In genomic region chr5:118635476-118636187, GRCm38 (mm10) we compare ENCODE assay signal across 10 mouse cellular contexts.
DNase-seq lines count a peak whose midpoint lies in the region; ATAC-seq and TF ChIP-seq lines count a peak whose summit lies in the region.
"Had no signal": no experiment of that assay in that cellular context is flagged by ENCODE, and none has a peak within 500 bp of the region (broad histone marks: within the 10 kb centered on the region; RNA-seq: fewer than 3 reads in every experiment).

No protein-coding gene starts in this region.

- H3K36me3 ChIP-seq in heart, postnatal 0 days (replicated peaks; ENCODE audit: control insufficient read depth, insufficient read depth, low read length): no peaks in the 10 kb centered on the region
- H3K36me3 ChIP-seq in forebrain, embryonic 14.5 days (ENCODE audit: control insufficient read depth, insufficient read depth, low read length): no peaks in the 10 kb centered on the region
- no peaks in the 10 kb centered on the region for H3K36me3 ChIP-seq in midbrain, embryonic 13.5 days
- H3K36me3 ChIP-seq: limb, embryonic 15.5 days had no signal

- no peaks in the 10 kb centered on the region for H3K27me3 ChIP-seq in heart, postnatal 0 days (ENCODE audit: control insufficient read depth, insufficient read depth, low read length)
- no peaks in the 10 kb centered on the region for H3K27me3 ChIP-seq in forebrain, embryonic 14.5 days (replicated peaks; ENCODE audit: control insufficient read depth, insufficient read depth, low read length)
- no peaks in the 10 kb centered on the region for H3K27me3 ChIP-seq in midbrain, embryonic 13.5 days
- H3K27me3 ChIP-seq: limb, embryonic 15.5 days had no signal

- no peaks in the 10 kb centered on the region for H3K9me3 ChIP-seq in heart, postnatal 0 days (replicated peaks; ENCODE audit: control insufficient read depth, low read length)
- no peaks in the 10 kb centered on the region for H3K9me3 ChIP-seq in forebrain, embryonic 14.5 days (replicated peaks; ENCODE audit: control insufficient read depth, low read length)
- no peaks in the 10 kb centered on the region for H3K9me3 ChIP-seq in midbrain, embryonic 13.5 days
- H3K9me3 ChIP-seq: limb, embryonic 15.5 days had no signal

- H3K4me3 ChIP-seq in heart, postnatal 0 days (ENCODE audit: low read depth, low read length): no peak overlapping the region
- H3K4me3 ChIP-seq in brown adipose tissue, adult 24 weeks (ENCODE audit: insufficient read depth, low read depth, low read length): no peak overlapping the region
- no peak overlapping the region for H3K4me3 ChIP-seq in forebrain, embryonic 14.5 days (ENCODE audit: low read depth, low read length)
- no peak overlapping the region for H3K4me3 ChIP-seq in midbrain, embryonic 13.5 days (replicated peaks)
- H3K4me3 ChIP-seq: limb, embryonic 15.5 days had no signal

- no peak for TF ChIP-seq CTCF in heart, postnatal 0 days (IDR thresholded peaks at IDR 0.05; ENCODE audit: low read depth)

- peaks cover 39% of the 10 kb centered on the region for H3K4me1 ChIP-seq in heart, postnatal 0 days (ENCODE audit: control insufficient read depth, insufficient read depth)
- H3K4me1 ChIP-seq in brown adipose tissue, adult 24 weeks (ENCODE audit: control insufficient read depth, insufficient read depth, insufficient read length, low read length): peaks cover 32% of the 10 kb centered on the region
- H3K4me1 ChIP-seq in forebrain, embryonic 14.5 days (ENCODE audit: control insufficient read depth, insufficient read depth, low read length): peaks cover 18% of the 10 kb centered on the region
- peaks cover 35% of the 10 kb centered on the region for H3K4me1 ChIP-seq in midbrain, embryonic 13.5 days (replicated peaks)

- WGBS in heart, postnatal 0 days: 32% methylated on average over 11 of the region's 11 CpGs
- WGBS in forebrain, embryonic 14.5 days: 7% methylated on average over 11 of the region's 11 CpGs
- 2% methylated on average over 11 of the region's 11 CpGs for WGBS in midbrain, embryonic 13.5 days

- H3K27ac ChIP-seq in heart, postnatal 0 days (ENCODE audit: low read depth): peak overlapping the region; percentile 3; the same call in 1 of the 2 replicates
- 0 out of 2 replicates have a peak overlapping the region, but pooled peaks have one; percentile 6 for H3K27ac ChIP-seq in brown adipose tissue, adult 24 weeks (replicated peaks; ENCODE audit: low read depth, low read length)
- no peak overlapping the region; the same call in 1 of the 2 replicates for H3K27ac ChIP-seq in forebrain, embryonic 14.5 days (ENCODE audit: low read depth, low read length)
- peak overlapping the region; percentile 82 for H3K27ac ChIP-seq in midbrain, embryonic 13.5 days
- H3K27ac ChIP-seq: limb, embryonic 15.5 days had no signal

- no peak overlapping the region for H3K4me2 ChIP-seq in heart, postnatal 0 days (ENCODE audit: low read depth, low read length)
- H3K4me2 ChIP-seq in forebrain, embryonic 14.5 days (ENCODE audit: low read length): no peak overlapping the region
- H3K4me2 ChIP-seq in midbrain, embryonic 13.5 days (replicated peaks): peak overlapping the region; percentile 22
- H3K4me2 ChIP-seq: limb, embryonic 15.5 days had no signal

- no peak overlapping the region for H3K9ac ChIP-seq in heart, postnatal 0 days (replicated peaks; ENCODE audit: low read depth, low read length)
- peak overlapping the region; percentile 32; the same call in 1 of the 2 replicates for H3K9ac ChIP-seq in forebrain, embryonic 14.5 days (ENCODE audit: low read length)
- H3K9ac ChIP-seq in midbrain, embryonic 13.5 days (replicated peaks): peak overlapping the region; percentile 36; the same call in 1 of the 2 replicates
- H3K9ac ChIP-seq: limb, embryonic 15.5 days had no signal

- TF ChIP-seq EP300 in heart, postnatal 0 days (IDR thresholded peaks at IDR 0.05; ENCODE audit: low read depth): no peak

- peak; percentile 40 for DNase-seq in heart, postnatal 0 days (ENCODE audit: low spot score)
- no peak for DNase-seq in heart, adult 9 months (ENCODE audit: low spot score in 2 of 2)
- DNase-seq in forebrain, embryonic 14.5 days (ENCODE audit: low spot score): peak; percentile 44
- no peak for DNase-seq in left cerebral cortex, adult 11 months (ENCODE audit: low spot score)
- DNase-seq in layer of hippocampus, adult 8-10 months (ENCODE audit: low spot score in 2 of 2): no peak
- DNase-seq: cerebellum, adult 8-10 months had no signal

- ATAC-seq in heart, postnatal 0 days (ENCODE audit: insufficient read depth, low read depth): no peak
- ATAC-seq in forebrain, embryonic 14.5 days: no peak
- peak; percentile 55 for ATAC-seq in midbrain, embryonic 13.5 days
- ATAC-seq in monocyte, adult 5-6 weeks (replicated peaks; ENCODE audit: insufficient number of reproducible peaks, low FRiP score, low TSS enrichment, poor library complexity, severe bottlenecking): no peak

Comparison
In these comparisons a context has a peak if more than half of its experiments do, and no peak if none do; other contexts are left out.
1. DNase-seq: peak in heart, postnatal 0 days (single experiment) and forebrain, embryonic 14.5 days (single experiment); none in heart, adult 9 months (0 of 2), left cerebral cortex, adult 11 months (single experiment) and layer of hippocampus, adult 8-10 months (0 of 2).